Mouse (Mus musculus) E14TG2a.4 (cell line): ENCODE data around the gene Lhpp.
A peak's percentile ranks its signal among the peaks of the same experiment; 100 is the strongest.

Source experiments
- H3K27me3 ChIP-seq: 2 replicates; pipeline ENCODE4 v1.6.1; 2014; ENCODE audit warnings: low read length, control low read depth; ENCODE audit not compliant: insufficient read depth
- H3K36me3 ChIP-seq: 2 replicates; pipeline ENCODE4 v1.6.1; 2014; ENCODE audit warnings: low read length, control low read depth; ENCODE audit not compliant: insufficient read depth
- H3K4me1 ChIP-seq: replicated peaks from 2 replicates; pipeline ENCODE4 v1.6.1; 2014; ENCODE audit warnings: low read depth, low read length, control low read depth
- H3K4me3 ChIP-seq: replicated peaks from 2 replicates; pipeline ENCODE4 v1.5.1; 2014; ENCODE audit warnings: mild to moderate bottlenecking, low read length
- H3K9me3 ChIP-seq: 2 replicates; pipeline ENCODE4 v1.6.1; 2014; ENCODE audit warnings: low read length, control low read depth
- CTCF ChIP-seq: conservative IDR thresholded peaks from 2 replicates; pipeline ENCODE4 v1.5.1; 2014; ENCODE audit warnings: low read length
- NANOG ChIP-seq: IDR thresholded peaks from 2 replicates; pipeline ENCODE4 v1.6.1; 2014; ENCODE audit warnings: borderline replicate concordance, low read length, mixed read lengths
- POU5F1 ChIP-seq: IDR thresholded peaks from 2 replicates; pipeline ENCODE4 v1.6.1; 2014; ENCODE audit warnings: low read length, borderline replicate concordance

The Lhpp gene

DNA sequence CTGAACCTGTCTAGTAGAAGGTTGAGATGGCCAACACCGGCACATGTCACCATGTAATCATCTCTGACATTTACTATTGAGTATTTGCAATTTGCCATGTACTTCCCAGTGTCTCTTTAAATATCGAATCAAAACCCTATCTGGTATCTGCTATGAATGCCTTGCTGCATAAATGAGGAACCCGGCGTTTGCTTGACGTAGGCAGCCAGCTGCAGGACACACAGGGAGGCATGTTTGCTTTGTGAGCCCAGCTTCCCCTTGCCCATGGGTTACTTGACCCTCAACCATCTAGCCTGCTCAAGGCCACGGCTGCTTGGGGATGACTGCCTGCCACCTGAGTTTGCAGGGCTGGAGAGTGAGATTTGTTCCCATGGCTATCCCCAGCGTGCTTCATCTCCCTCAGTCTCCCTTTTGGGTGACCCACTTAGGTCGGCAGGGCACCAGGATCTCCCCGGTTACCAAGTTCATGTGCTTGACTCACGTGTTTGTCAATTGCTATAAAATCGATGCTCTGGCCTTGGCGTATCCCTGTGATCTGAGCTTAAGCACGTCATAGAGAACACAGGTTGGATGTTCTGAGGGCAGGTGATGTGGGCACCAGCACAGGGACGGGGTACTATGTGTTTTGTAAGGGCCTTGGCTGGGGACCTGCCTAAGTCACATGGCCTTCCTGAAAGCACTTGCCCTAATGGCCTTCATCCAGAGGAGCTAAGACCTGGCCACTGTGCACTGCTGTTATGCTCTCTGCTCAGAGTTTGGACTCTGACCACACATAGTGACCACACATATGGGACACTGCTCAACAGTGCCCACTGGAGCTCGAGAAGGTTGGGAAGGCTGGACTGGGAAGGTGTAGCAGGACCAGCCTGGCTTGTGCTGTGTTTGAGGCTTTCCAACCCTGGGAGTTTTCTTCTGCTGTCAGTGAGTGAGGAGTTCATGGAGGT is 9.8 kb downstream of the Lhpp start:
- H3K4me3 ChIP-seq = no peak overlapping the region
- no peak for TF ChIP-seq NANOG
- no peak for TF ChIP-seq CTCF
- TF ChIP-seq POU5F1 = no peak
- H3K36me3 ChIP-seq = no peaks in the 10 kb centered on the region
- H3K4me1 ChIP-seq = peaks cover 34% of the 10 kb centered on the region
- peaks cover 31% of the 10 kb centered on the region for H3K27me3 ChIP-seq
- no peaks in the 10 kb centered on the region for H3K9me3 ChIP-seq

- peaks cover 34% of the 10 kb centered on the region for H3K27me3 ChIP-seq
- H3K4me3 ChIP-seq = no peak overlapping the region
- TF ChIP-seq CTCF (no peak), NANOG (no peak), POU5F1 (no peak)
- H3K4me1 ChIP-seq = no peaks in the 10 kb centered on the region
- H3K9me3 ChIP-seq = no peaks in the 10 kb centered on the region
- no peaks in the 10 kb centered on the region for H3K36me3 ChIP-seq
Observed at GRCm38 (mm10) chr7:132624161-132624560, 13.7 kb downstream of the Lhpp start.

DNA sequence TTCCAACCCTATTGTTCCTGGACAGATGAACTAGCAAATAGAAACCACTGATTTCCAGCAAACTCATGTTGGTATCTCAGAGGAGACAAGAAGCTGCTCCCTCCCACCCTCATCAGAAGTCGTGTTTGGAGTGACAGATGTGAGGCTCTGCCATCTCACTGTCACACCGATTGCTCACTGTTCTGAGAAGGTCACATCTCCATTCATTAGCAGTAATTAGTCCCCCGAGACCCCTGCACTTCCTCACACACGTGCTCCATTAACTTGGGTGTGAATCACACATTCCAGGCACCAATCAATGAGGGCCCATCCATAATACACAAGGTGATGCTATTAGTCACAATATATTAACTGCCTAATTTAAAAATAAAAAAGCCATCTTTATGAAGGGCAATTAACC is 15.7 kb downstream of the Lhpp start:
- Histone ChIP-seq H3K4me3 (no peak overlapping the region), H3K4me1 (peaks cover 5% of the 10 kb centered on the region; the same call in 1 of the 2 replicates)
- TF ChIP-seq NANOG (no peak), POU5F1 (no peak), CTCF (no peak)

GRCm38 (mm10) chr7:132627448-132627847 is 17.0 kb downstream of the Lhpp start:
- no peaks in the 10 kb centered on the region for H3K9me3 ChIP-seq
- no peak overlapping the region for H3K4me3 ChIP-seq
- no peaks in the 10 kb centered on the region for H3K36me3 ChIP-seq
- H3K27me3 ChIP-seq = peaks cover 20% of the 10 kb centered on the region
- peaks cover 6% of the 10 kb centered on the region; the same call in 1 of the 2 replicates for H3K4me1 ChIP-seq
- TF ChIP-seq NANOG (no peak), POU5F1 (no peak), CTCF (no peak)

More for the DNA sequence above, 15.7 kb downstream of the Lhpp start:
- Histone ChIP-seq H3K27me3 (peaks cover 26% of the 10 kb centered on the region), H3K36me3 (no peaks in the 10 kb centered on the region), H3K9me3 (no peaks in the 10 kb centered on the region)

- Histone ChIP-seq H3K9me3 (no peaks in the 10 kb centered on the region), H3K4me1 (peaks cover 6% of the 10 kb centered on the region; the same call in 1 of the 2 replicates), H3K36me3 (no peaks in the 10 kb centered on the region), H3K4me3 (no peak overlapping the region), H3K27me3 (peaks cover 13% of the 10 kb centered on the region)
- TF ChIP-seq POU5F1 = no peak
- TF ChIP-seq CTCF = no peak
- no peak for TF ChIP-seq NANOG
Observed at GRCm38 (mm10) chr7:132631313-132631712, 20.9 kb downstream of the Lhpp start.

GRCm38 (mm10) chr7:132637292-132637691 is 26.9 kb downstream of the Lhpp start:
- no peak for TF ChIP-seq NANOG
- no peak for TF ChIP-seq POU5F1
- no peak for TF ChIP-seq CTCF
- Histone ChIP-seq H3K4me1 (peaks cover 5% of the 10 kb centered on the region), H3K36me3 (0 out of 2 replicates have a peak, but pooled peaks cover 4% of the 10 kb centered on the region), H3K9me3 (no peaks in the 10 kb centered on the region), H3K27me3 (no peaks in the 10 kb centered on the region; the same call in 1 of the 2 replicates), H3K4me3 (no peak overlapping the region)

DNA sequence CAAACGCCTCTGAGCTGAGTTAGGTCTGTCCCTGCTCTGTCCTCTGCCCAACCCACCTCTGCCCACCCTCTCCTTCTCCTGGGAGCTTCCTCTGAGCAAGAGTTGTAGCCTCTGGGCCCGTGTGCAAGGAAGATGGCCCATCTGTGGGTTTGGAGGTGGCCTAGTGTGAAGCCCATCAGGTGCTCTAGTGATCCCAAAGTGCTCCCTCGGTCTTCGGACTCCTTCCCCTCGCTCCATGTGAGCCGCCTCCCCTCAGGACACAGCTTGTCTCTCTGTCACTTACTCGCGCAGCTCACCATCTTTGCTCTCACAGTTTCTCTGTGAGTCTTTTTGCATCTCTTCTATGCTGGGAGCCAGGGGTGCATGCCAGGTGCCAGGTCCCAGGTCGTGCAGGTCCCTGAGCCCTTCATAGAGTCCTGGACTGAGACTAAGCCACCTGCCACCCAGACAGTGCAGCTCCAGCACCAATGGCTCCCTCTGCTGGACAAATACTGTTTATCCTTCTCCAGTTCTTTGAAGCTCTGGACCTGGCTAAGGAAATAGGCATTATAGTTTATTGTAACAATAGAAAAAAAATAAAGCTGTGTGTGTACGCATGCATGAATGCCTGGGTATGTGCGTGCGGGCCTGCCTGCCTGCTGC is 28.1 kb downstream of the Lhpp start:
- 0 out of 2 replicates have a peak, but pooled peaks cover 4% of the 10 kb centered on the region for H3K36me3 ChIP-seq
- peaks cover 5% of the 10 kb centered on the region for H3K4me1 ChIP-seq
- H3K9me3 ChIP-seq = no peaks in the 10 kb centered on the region
- TF ChIP-seq POU5F1 = no peak
- TF ChIP-seq CTCF = peak; percentile 64
- no peak overlapping the region for H3K4me3 ChIP-seq
- no peaks in the 10 kb centered on the region; the same call in 1 of the 2 replicates for H3K27me3 ChIP-seq

DNA sequence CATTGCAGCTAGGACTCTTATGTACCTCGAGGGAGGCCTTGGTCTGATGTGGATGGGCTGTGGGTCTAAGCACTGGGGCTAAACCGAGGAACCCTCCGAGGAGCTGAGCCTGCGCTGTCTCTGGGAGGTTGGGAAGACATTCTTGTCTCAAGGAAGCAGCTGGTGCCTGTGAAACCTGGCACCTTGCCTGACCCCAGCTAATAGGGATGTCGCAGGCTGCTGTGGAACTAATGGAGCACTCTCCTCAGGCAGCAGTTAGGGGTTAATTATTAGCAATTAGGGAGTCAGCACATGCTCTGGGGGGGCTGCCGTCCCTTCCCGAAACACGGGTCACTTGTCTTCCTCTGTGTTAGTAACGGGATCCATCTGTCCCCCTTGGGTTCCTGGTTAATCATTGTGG is 30.5 kb downstream of the Lhpp start:
- no peak overlapping the region for H3K4me3 ChIP-seq
- TF ChIP-seq NANOG (no peak), POU5F1 (no peak), CTCF (no peak)
- H3K4me1 ChIP-seq = peaks cover 5% of the 10 kb centered on the region
- H3K36me3 ChIP-seq = 0 out of 2 replicates have a peak, but pooled peaks cover 4% of the 10 kb centered on the region
- H3K9me3 ChIP-seq = no peaks in the 10 kb centered on the region
- peaks cover 2% of the 10 kb centered on the region for H3K27me3 ChIP-seq
